Mouse (Mus musculus) ES-Bruce4 (cell line): ENCODE measurements around the gene Arhgap33.

Experiments
- CTCF ChIP-seq: IDR thresholded peaks from one replicate; pipeline ENCODE4 v1.8.1; 2011; ENCODE audit warnings: low read depth, low read length
- POLR2A ChIP-seq: IDR thresholded peaks from one replicate; pipeline ENCODE4 v1.8.1; 2011; ENCODE audit warnings: low read length; ENCODE audit not compliant: insufficient read depth

- TF ChIP-seq CTCF (no peak), POLR2A (no peak)
Observed at GRCm38 (mm10) chr7:30562526-30563116, 27.8 kb upstream of the Arhgap33 start.
